Mouse (Mus musculus) naive thymus-derived CD4-positive, alpha-beta T cell, adult 2 months (primary cell): ENCODE results near the gene Snrnp25.

Source experiments
- DNase-seq: peaks from one replicate; pipeline ENCODE4 v3.0.0-alpha.2; 2011; ENCODE audit warnings: low read depth

Snrnp25 gene

DNA sequence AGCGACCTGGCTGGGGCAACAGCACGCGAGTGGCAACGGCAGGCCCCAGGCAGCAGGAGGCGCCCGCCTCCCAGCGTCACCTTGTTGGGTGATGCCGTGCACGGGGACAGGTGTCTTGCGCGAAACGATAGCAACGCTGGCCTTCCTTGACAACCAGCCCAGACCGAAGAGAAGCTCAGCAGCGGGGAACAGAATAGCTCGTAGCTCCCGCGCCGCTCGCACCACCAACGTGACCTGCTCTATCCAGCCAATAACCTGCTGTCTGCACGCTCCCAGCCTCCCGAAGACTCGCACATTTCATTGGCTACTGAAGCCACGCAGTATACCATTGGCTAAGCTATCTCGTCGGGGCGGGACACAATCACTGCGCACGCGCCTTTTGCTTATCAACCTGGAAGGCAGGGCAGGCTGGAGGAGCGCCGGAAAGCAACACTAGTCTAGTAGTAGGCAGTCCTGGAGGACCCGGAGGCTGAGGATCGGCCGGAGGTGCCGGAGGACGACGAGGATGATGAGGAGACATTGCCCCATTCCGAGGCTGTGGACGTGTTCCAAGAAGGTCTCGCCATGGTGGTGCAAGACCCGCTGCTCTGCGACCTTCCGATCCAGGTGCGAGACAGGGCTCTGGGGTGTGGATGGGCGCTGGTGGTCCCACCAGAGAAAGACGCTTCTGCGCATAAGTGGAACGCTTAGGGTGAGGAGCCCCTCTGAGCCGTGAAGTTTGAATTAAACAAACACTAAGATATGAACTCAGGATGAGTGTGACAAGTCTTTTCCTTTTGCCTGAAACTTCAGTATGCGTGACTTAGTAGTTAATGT is at the start of gene Snrnp25:
TSS of gene Snrnp25 (plus strand) at position 358 of the 816 bp plus-strand sequence.
- peak; percentile 98 for DNase-seq

DNA sequence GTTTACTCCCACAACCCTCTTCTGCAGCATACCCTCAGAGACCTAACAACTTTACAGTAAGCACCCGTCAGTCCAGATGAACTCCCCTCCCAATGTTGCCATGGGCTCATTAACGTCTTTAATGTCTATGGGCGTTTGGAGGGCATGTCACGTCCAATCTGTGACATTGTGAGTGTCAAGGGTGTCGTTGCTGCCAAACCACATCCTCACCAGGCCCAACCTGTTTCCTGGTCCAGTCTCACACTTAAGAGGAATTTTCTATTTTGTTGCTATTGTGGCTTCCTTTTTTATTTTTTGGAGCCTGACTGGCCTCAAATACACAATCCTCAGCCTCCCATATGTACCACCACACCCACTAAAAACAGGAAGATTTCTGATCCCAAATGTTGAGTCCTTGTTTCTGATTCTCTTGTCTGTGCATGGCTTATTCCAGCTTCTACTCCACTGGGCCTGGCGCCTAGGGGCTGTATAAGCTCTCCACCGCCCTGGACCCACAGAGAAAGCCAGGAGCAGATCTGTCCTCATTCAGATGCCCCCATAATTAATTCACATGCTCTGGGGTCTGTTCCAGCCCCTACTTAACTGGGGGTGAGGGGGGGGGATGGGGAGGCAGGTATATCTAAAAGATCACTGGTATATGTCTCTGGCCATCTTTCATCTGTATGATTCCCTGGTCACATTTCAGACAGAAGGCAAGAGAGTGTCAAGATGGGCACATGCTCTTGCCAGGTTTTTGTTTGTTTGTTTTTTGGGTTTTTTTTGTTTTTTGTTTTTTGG is 48.2 kb upstream of the Snrnp25 start:
- DNase-seq: no peak

DNA sequence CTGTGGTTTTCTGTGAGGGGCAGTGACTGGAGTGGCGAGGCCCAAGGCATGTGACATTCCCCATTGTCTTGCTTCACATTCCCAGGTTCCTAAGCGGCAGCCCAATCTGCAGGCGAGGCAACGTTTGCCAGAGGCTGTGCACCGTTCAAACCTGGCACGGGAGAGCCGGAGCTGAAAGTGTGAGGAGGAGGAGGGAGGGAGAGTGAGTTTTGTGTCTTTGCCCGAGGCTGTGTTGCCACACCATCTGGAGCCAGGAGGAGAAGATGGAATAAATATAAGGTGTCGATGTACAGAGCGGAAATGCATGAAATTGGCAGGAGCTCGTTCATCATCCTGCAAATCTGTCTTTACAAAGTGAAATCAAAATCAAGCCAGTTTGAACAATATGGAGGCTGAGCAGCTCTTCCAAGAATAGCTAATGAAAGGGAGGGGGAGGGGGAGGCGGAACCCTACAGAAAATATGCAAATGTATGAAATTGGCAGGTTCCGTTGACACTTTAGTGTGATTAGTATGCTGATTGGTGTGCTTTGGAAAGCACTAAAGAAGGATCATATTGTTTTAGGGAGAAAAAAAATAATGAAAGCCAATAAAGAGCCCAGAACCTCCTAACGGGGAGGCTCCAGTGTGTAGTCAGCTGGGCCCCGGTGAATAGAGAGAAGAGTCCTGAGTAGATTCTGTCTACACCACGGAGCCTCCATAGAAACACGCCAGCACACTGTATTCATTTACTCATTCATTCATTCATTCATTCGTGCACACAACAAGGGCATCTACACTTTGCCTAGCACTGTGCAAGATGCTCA is 47.2 kb upstream of the Snrnp25 start:
- DNase-seq: no peak

DNA sequence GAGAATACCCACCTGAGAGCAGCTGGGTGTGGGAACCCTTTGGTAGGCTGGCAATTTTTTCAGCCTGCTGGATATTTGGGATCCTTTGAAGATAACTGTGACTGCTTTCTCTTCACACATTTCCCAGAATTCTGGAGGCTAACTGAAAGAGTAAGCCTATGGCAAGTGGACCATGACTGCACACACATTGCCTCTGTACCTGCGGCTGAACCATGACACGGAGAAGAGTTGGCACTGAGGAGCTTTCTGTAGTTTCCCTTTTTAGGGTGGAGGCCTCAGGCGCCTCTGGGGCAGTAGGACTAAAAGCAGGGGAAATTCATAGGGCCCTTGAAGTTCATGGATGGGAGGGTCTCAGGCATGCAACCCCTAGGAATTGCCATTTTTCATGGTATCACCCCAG is 46.0 kb upstream of the Snrnp25 start:
- no peak for DNase-seq

DNA sequence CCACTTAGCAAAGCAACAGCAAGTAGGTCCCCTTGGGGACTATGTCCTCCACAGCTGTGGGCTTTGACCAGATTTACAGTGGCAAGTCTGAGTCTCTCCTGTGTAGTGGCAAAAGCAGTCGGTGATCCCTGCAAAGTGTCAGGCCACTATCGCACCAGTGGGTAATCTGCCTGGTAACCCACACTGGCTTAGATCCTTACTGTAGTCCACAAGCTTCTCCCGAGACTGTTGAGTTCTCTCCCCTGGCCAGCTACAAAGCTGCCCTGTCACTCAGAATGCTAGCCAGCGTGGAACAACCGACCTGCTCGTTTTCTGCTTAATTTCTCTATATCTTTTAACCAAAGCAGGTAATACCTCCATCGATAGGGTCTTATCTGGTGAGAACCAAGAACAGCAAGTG is 44.9 kb upstream of the Snrnp25 start:
- DNase-seq: no peak

DNA sequence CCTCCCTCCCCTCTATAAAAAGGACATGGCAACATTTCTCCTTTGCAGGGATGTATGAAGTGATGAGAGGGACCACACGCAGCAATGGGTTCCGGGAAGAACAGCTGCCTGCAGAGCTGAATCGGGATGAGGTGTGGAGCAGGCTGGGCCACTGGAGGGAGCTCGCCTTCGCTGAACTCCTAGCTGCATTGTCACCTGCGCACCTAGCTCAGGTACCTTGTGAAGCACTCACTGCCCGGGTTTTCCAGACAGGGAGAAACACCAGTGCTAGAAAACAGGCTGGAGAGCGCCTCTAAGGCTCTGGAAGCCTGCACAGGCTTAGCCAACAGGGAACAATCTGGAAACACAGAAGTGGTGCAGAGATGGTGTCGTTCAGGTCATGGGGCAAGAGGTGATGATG is 43.7 kb upstream of the Snrnp25 start:
- DNase-seq: no peak

DNA sequence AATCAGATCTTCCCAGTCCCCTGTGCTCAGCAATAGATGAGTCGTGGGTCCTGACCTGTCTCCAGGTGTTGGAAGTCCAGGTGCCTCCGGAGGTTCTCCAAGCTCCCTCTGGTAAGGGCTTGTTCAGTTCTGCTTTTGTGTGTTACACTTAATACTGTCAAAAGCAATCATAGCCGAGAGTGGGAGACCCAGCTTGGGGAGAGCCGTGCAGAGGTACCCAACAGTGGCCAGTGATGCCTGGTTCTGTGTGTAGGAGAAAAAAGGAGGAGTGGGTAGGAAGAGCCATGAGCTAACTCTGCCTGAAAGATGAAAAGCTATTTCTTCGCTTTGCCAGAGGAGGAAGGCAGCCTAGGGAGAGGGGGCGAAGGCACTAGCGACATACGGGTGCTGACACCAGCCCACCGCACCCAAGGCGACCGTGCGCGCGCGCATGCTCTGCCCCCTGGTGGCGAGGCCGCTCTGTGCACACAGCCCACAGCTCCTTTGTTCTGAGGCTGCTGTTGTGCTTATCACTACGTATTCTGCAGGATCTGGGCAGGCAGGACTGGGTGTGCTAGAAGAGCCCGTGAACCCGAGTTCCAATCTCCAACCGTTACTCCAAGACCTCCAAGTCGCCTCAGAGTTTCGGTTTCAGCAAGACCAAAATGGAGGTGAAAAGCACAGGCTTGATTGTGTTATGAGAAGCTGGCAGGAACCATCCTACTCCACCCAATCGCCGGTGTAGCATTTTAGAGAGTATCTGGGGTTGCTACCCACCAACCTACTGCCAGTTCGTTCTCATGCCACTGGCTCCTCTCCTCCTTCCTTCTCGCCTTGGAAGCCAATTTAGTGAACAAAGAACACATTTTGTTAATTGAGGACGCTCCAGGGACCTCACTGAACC is 43.1 kb upstream of the Snrnp25 start:
- peak; percentile 90 for DNase-seq

DNA sequence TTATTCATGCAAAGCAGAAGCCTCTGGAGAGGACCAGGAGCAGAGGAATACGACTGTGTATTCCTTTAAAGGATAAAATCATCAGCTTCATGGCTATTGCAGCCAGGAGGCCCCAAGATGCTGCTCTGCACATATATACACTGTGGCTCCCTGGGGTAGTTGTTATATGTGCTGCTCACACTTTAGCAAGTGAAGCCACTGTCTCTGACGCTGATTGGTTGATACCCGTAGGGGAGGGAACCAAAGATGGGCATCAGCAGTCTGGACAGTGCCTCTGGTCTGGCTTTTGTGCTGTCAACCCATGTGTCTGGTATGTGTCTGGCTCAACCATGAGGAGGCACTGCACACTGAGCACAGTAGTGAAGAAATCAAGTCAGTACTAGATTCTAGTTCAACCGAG is 38.5 kb upstream of the Snrnp25 start:
- DNase-seq: no peak

DNA sequence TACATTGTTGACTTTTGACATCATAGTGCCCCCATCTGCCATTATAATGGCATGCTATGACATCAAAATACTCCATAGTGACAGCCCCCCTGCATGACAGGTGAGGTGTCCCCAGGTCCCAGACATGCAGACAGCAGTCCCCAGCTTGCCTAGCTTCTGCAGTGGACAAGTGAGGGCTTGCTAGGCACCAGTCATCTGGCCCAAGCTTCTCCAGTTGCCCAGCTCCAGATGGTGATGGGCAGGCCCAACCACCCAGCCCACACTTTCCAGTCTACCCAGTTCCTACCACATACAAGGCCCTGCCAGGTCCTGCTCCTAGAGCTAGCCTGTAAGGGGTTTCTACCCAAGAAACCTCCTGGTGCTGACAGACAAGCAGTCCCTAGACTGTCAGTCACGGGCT is 26.7 kb upstream of the Snrnp25 start:
- DNase-seq: no peak

DNA sequence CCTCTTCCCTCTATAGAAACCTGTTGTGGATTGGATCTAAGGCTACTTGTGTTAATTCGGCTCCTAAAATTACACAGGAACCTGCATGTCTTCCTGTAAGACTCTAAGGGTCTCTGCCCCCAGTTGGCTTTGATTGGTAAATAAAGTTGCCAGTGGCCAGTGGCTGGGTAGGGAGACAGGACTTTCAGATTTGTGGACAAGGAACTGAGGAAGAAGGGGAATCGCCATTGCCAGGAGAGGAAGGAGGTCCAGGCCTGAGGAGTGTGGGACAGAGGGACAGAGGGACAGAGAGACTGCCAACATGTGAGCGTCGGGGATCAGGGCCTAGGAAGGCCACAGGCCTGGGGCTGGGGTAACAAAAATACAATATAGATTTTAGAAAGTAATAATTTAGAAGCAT is 24.0 kb upstream of the Snrnp25 start:
- DNase-seq: no peak

DNA sequence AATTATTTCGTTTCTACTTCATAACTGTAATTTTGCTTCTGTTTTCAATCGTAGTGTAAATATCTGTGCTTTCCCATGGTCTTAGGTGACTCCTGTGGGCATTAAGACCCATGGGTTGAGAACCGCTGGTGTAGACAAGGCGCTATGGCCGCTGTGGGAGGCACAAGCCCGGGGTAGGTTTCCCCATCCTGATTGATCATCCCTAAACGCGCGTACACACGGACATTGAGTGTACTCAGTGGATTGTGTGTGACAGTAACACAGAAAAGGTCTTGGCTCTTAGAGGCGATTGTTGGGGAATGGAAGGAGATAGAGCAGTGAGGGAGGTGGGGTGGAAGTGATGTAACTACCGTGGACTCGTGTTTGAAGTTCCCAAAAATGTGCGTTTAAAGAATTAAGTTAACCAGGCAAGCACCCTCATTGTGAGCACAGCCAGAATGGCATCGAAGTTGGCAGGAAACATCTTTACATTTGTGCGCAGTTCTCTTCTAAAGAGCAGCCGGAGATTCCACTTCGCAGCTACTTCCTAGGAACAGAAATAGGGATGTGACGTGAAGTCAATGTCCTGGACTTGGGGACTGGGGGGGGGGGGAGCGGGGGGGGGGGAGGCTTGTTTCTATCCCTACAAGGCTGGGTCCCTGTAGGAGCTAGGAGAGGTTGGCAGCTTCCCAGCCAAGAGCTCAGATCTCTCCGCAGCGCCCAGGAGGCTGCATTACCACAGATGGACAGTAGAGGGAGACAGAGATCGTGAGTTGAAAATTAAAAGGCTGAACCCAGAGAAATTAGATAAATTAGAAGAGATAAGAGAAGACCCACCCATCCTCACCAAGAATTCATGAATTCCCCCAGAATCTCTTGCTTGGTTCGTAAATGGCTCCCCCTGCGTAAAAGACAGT is 23.0 kb upstream of the Snrnp25 start:
- peak; percentile 85 for DNase-seq

DNA sequence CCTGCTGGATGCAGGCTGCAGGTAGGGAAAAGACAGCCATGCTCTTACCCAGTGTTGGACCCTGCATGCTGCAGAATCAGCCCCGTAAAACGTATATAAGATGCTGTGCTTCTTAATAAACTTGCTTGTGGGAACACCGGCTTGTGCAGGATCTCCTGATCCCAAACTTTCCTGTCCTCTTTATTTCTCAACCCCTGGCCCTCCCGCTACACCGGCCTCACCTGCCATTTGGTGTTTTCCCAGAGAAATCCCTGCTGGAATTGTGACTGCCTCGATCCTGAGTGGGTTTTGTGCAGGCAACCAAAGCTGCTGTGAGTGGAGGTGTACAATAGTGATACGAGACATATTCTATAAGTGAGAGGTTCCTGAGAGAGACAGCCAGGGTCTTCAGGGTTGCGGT is 20.7 kb upstream of the Snrnp25 start:
- DNase-seq: no peak

DNA sequence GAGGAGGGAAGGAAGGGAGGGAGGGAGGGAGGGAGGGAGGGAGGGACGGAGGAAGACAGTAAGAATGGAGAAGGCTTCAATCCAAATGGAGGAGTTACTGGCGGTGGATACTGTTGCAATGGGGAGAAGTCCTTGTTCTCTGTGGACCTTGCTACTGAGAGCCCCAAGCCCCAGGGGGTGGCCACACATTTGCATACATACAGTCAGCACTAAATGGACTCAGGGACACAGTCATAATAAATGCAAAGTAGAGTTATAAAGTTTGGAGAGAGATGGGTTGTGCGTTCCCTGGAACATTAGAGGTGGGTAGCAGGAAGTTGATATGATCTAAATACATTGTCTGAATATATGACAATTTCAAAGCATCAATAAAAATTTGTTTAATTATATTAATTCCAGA is 19.2 kb upstream of the Snrnp25 start:
- DNase-seq: no peak

DNA sequence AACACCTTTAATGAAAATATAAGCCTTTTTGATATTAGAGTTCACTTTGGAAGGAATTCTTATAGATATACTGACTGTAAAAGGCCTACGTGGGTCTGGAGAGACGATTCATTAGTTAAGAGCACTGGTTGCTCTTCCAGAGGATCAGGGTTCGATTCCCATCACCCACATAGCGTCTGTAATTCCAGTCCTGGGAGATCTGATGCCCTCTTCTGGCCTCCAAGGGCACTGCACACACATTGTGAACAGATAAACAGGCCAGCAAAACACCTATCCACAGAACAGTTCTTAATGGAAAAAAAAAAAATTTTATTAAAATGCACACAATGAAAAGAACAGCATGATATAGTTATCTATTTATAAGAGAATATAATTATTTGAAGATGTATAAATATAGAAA is 18.0 kb upstream of the Snrnp25 start:
- no peak for DNase-seq

DNA sequence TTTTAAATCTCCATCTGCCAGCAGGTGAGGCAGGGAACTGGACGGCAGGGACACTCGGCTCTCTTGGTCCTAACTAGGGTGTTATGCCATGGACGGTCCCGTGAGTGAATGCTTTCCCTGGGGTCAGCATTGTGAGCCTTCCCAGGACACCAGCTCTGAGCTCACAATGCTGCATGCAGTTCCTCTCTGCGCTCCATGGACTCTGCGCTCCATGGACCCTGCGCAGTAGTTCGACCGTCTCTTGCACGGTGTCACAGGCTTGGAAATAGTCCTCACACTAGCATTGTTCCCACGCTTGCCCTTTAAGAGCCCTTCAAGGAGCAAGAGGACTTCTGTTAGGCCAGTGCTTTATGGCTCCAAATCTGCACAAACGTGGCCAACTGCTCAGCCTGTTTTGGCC is 16.3 kb upstream of the Snrnp25 start:
- no peak for DNase-seq

DNA sequence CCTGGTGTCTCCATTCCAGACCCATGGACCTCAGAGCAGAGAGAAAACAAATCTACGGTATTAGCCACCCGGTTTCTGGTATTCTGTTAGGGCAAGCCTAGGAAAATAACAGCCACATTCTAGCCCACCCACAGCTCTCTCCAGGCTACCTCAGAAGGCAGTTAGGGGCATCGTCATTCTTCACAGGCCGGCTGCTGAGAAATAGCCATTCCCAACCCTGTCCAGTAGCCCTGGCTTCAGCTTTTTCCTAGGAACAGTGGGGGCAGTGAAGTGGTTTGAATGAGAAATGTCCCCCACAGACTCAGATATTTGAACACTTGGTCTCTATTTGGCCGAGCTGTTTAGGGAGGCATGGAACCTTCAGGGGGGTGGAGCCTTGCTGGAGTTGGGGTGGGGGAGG is 15.8 kb upstream of the Snrnp25 start:
- no peak for DNase-seq

DNA sequence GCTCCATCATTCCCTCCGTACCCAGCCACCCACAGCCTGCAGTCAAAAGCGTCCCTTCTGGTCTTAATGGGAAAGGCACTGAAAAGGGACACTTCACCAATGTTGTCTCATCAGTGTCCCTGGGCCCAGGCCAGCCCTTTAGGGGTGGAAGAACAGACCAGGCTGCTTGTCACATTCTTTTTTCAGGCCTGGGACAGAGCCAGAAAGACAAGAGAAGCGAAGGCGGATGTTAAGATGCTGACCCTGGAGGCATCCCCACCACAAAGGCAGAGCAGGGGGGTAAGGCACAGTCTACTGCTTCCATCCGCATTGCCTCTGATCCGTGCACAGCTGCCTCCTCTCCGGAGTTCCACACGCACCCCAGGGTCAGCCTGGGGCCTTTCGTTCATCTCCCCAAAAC is 15.1 kb upstream of the Snrnp25 start:
- no peak for DNase-seq

DNA sequence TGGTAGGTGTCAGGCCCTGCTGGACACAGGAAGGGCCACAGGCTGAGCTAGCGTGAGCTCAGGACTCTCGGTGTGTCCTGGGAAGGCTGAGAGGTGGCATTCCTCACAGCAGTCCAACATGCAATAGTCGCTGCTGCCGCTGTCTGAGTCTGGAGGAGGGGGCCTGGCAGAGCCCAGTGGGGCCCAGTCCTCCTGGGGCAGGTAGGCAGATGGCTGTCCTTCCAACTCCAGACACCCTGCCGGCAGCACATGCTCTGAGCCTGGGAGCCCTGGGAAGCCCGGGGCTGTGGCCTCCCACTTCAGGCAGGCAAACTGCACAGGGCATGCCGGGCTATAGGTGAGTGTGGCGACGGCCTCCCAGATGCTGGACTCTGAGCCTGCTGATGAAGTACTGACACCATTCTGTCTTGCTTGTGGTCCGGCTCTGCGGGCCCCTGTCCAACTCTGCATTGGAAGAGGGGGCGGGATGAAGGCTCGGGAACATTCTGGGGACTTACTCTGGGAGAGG is 14.6 kb upstream of the Snrnp25 start:
- no peak for DNase-seq

DNA sequence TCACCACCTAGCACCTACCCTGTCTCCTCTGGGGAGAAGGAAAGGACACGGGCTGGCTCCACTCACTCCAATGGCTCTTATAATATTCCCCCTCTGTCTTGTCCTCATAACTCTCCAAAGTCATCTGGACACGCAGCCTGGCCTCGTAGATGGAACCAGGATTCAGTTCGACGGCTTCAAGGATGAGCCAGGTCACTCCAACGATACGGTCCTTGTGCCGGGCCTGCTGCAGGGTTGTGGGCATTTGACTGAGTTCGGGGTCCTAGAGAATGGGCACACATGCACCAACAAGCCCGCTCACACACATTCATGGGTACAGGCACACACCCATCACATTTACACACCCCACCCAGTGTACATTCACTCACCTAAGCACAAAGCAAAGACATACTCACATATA is 12.1 kb upstream of the Snrnp25 start:
- DNase-seq: no peak

DNA sequence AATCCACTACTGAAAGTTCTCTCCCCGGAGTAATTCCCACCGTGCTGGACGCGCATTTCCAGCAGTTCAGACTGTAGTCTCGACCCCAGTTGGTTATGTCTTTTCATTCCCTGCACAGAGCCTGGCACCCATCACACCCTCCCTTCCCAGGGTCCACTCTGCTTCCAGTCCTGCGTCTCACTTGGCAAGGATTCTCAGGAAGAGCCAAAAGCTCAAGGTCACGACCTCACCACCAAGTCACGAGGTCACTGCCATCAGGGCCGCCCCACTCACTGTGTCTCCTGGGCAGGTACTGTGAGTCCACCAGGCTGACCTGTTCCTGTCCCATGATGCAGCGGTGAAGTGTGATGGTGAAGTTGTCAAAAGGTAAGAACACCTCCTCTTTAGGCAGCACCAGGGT is 11.1 kb upstream of the Snrnp25 start:
- no peak for DNase-seq
